8 mouse cellular contexts compared by ENCODE assay signal in the genomic region with DNA sequence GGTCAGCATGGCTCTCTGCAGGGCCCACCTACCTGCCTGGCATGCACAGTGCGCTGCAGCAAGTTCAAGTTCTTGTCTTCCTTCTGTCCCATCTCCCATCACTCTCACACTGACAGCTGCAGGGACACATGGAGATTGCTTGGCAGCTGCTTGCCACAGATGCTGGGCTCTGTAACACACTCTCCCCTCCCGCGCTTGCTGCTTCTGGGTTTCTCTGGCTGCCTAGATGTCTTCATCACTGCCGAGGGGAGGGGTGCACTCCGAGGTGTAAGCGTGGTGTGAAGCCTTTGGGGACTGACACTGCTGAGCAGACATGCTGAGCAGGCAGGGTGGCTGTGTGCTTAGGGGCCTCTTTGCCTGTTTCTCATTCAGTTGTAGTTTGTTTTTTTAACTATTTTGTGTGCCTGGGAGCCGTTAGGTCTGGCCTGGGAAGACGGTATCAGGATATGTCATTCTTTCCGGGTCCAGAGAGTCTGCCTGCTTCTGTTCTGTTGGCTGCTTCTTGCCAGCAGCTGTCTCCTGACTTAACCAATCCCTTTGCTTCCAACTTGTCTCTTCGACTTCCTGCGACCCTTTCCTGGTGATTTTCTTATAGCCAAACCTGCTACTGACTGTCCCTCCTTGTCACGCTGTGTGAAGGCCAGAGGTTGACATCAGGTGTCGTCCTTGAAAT.
DNase-seq lines count a peak whose midpoint lies in the region; ATAC-seq and TF ChIP-seq lines count a peak whose summit lies in the region.

No protein-coding gene starts in this region.

- no peak for TF ChIP-seq POLR2A in heart, adult 2 months (IDR thresholded peaks at IDR 0.05; ENCODE audit: insufficient read depth, low read depth, low read length)

- no peak overlapping the region for H3K9ac ChIP-seq in heart, embryonic 11.5 days (ENCODE audit: low read depth, low read length)
- H3K9ac ChIP-seq in heart, adult 2 months (ENCODE audit: low read depth, low read length), result no peak overlapping the region
- H3K9ac ChIP-seq in neural tube, embryonic 13.5 days, result no peak overlapping the region
- no peak overlapping the region for H3K9ac ChIP-seq in liver, postnatal 0 days (replicated peaks)

- H3K27me3 ChIP-seq in heart, embryonic 11.5 days (ENCODE audit: control insufficient read depth, insufficient read depth, low read length), result no peaks in the 10 kb centered on the region
- H3K27me3 ChIP-seq in heart, adult 2 months (ENCODE audit: control insufficient read depth, insufficient read depth, low read length), result no peaks in the 10 kb centered on the region
- no peaks in the 10 kb centered on the region for H3K27me3 ChIP-seq in neural tube, embryonic 13.5 days
- no peaks in the 10 kb centered on the region for H3K27me3 ChIP-seq in liver, postnatal 0 days (ENCODE audit: insufficient read depth, low read length)

- H3K9me3 ChIP-seq in heart, embryonic 11.5 days (replicated peaks; ENCODE audit: control insufficient read depth, low read length), result no peaks in the 10 kb centered on the region; the same call in 1 of the 2 replicates
- H3K9me3 ChIP-seq in neural tube, embryonic 13.5 days, result no peaks in the 10 kb centered on the region
- peaks cover 8% of the 10 kb centered on the region; the same call in 1 of the 2 replicates for H3K9me3 ChIP-seq in liver, postnatal 0 days (ENCODE audit: low read length)

- no peak for DNase-seq in heart, adult 2 months
- DNase-seq in neural tube, embryonic 10.5 days (ENCODE audit: extremely low spot score, low spot score), result no peak
- DNase-seq in left cerebral cortex, adult 2 months (ENCODE audit: extremely low spot score in 1 of 2, low spot score in 2 of 2), result peak; percentile 15 to 28
- DNase-seq in cerebellum, adult 18-20 months, result no peak
- no peak for DNase-seq in liver, postnatal 0 days
- no peak for DNase-seq in urinary bladder, adult 2 months (ENCODE audit: low spot score)

- intact Hi-C loops in heart, adult 2 months (cut with DNase I), result no loop called here
- intact Hi-C loops in left cerebral cortex, adult 2 months (cut with DNase I), result no loop called here

- WGBS in heart, embryonic 11.5 days (ENCODE audit: insufficient replicate concordance), result 15% methylated on average over 13 of the region's 13 CpGs
- 34% methylated on average over 13 of the region's 13 CpGs for WGBS in heart, adult 2 months
- WGBS in neural tube, embryonic 13.5 days, result 67% methylated on average over 13 of the region's 13 CpGs
- WGBS in liver, postnatal 0 days (ENCODE audit: insufficient replicate concordance), result 50% methylated on average over 13 of the region's 13 CpGs

- no peaks in the 10 kb centered on the region for H3K36me3 ChIP-seq in heart, embryonic 11.5 days (ENCODE audit: control insufficient read depth, insufficient read depth, low read length)
- no peaks in the 10 kb centered on the region for H3K36me3 ChIP-seq in heart, adult 2 months (ENCODE audit: control insufficient read depth, insufficient read depth, low read length)
- H3K36me3 ChIP-seq in neural tube, embryonic 13.5 days, result no peaks in the 10 kb centered on the region
- no peaks in the 10 kb centered on the region for H3K36me3 ChIP-seq in liver, postnatal 0 days (replicated peaks; ENCODE audit: insufficient read depth, low read length)

- no peak for TF ChIP-seq EP300 in heart, adult 2 months (IDR thresholded peaks at IDR 0.05; ENCODE audit: insufficient read depth, low read depth, low read length)
- no peak for TF ChIP-seq EP300 in liver, postnatal 0 days (IDR thresholded peaks at IDR 0.05; ENCODE audit: low read depth)

- peaks cover 11% of the 10 kb centered on the region for H3K4me1 ChIP-seq in heart, embryonic 11.5 days (ENCODE audit: control insufficient read depth, insufficient read depth, low read length)
- H3K4me1 ChIP-seq in heart, adult 2 months (ENCODE audit: control insufficient read depth, insufficient read depth, low read length), result no peaks in the 10 kb centered on the region
- no peaks in the 10 kb centered on the region; the same call in 1 of the 2 replicates for H3K4me1 ChIP-seq in neural tube, embryonic 13.5 days (replicated peaks)
- no peaks in the 10 kb centered on the region for H3K4me1 ChIP-seq in liver, postnatal 0 days (ENCODE audit: insufficient read depth)

- no peak for TF ChIP-seq CTCF in heart, adult 2 months (IDR thresholded peaks at IDR 0.05)
- TF ChIP-seq CTCF in left cerebral cortex, adult 2 months (IDR thresholded peaks at IDR 0.05), result no peak
- no peak for TF ChIP-seq CTCF in liver, postnatal 0 days (IDR thresholded peaks at IDR 0.05; ENCODE audit: low read depth)

- H3K4me3 ChIP-seq in heart, embryonic 11.5 days (ENCODE audit: low read depth, low read length), result no peak overlapping the region
- H3K4me3 ChIP-seq in heart, adult 2 months, result no peak overlapping the region
- no peak overlapping the region for H3K4me3 ChIP-seq in neural tube, embryonic 13.5 days
- no peak overlapping the region for H3K4me3 ChIP-seq in left cerebral cortex, adult 2 months
- no peak overlapping the region for H3K4me3 ChIP-seq in liver, postnatal 0 days (ENCODE audit: low read depth, low read length)

- peak overlapping the region; percentile 34; the same call in 1 of the 2 replicates for H3K4me2 ChIP-seq in heart, embryonic 11.5 days
- no peak overlapping the region for H3K4me2 ChIP-seq in neural tube, embryonic 13.5 days
- H3K4me2 ChIP-seq in liver, postnatal 0 days (ENCODE audit: low read depth, low read length), result no peak overlapping the region

- H3K79me2 ChIP-seq in heart, adult 2 months (replicated peaks; ENCODE audit: control insufficient read depth, insufficient read depth, low read length), result no peaks in the 10 kb centered on the region

- no peak for ATAC-seq in heart, embryonic 11.5 days (replicated peaks; ENCODE audit: insufficient number of reproducible peaks, low FRiP score, low TSS enrichment)
- ATAC-seq in neural tube, embryonic 13.5 days (ENCODE audit: low read depth), result peak; percentile 11; the same call in 1 of the 2 replicates
- ATAC-seq in liver, postnatal 0 days, result no peak

- no peak overlapping the region for H3K27ac ChIP-seq in heart, embryonic 11.5 days (ENCODE audit: low read depth, low read length)
- H3K27ac ChIP-seq in heart, adult 2 months, result no peak overlapping the region
- H3K27ac ChIP-seq in neural tube, embryonic 13.5 days (replicated peaks), result no peak overlapping the region
- H3K27ac ChIP-seq in left cerebral cortex, adult 2 months, result no peak overlapping the region
- no peak overlapping the region for H3K27ac ChIP-seq in liver, postnatal 0 days (ENCODE audit: low read depth)

Comparison
In these comparisons a context has a peak if more than half of its experiments do, and no peak if none do; other contexts are left out.
1. DNase-seq: peak in left cerebral cortex, adult 2 months (2 of 2); none in heart, adult 2 months (0 of 2), neural tube, embryonic 10.5 days (single experiment), cerebellum, adult 18-20 months (0 of 2), liver, postnatal 0 days (single experiment) and urinary bladder, adult 2 months (single experiment).